Mouse (Mus musculus): Measurements from ENCODE around the gene Mmp25.

The Mmp25 gene

DNA sequence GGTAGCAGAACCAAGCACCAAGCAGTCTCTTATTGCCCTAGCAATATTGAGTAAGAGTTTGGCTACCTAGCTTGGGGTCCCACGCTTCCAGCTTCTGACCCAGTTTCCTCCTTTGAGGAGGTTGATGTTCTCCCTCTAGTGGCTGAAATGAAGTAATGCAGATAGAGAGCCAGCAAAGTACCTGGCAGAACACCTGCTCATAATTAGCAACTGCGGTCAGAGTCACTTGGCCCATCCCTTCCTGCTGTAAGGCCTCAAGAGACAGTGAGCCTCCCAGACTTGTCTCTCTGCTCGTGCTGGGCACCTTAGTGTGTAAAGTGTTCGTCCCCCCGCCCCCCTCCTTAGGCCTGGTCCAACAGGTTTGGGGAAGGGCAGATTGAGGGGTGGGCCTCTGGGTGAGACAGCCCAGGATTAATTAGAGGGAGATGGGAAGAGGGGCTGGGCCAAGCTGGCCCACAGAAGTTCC, 19.5 kb upstream of the Mmp25 start:
- DNase-seq (ENCODE audit: low spot score), result peak; percentile 42

DNA sequence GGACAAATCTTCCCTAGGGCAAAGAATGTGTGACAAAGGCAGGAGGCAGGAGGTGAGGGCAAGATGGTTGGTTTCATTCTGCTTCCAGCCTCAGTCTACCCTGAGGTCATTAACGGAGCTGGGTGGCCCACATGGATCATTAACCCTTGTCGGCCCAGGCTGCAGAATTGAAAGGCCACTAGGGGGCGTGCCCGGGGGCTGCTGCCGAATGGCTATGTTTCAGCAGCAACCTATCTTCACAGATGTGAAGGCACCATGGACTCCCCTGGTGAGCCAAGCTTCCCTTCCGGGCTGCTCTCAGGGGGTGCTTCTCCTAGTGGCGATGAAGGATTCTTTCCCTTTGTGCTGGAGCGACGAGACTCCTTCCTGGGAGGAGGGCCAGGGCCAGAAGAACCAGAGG, 16.4 kb upstream of the Mmp25 start:
- DNase-seq (ENCODE audit: low spot score), result no peak

DNA sequence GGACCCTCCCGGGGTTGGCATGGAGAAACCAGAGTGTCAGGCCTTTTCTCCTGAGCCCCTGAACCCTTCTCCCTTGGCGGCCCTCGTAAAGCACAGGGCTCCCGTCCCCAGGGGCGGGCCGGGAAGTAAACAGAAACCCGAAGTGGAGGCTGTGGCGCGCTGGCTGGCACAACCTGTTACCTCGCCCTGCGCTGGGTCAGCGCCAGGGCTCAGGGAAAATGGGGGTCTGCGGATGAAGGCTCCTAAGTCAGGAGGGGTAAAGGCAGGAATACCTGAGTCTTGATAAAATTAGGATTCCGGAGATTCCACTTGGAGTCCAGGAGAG, 15.8 kb upstream of the Mmp25 start:
- DNase-seq (ENCODE audit: low spot score), result no peak

- no peak for DNase-seq (ENCODE audit: low spot score)
Observed at GRCm38 (mm10) chr17:23660117-23660875, 15.2 kb upstream of the Mmp25 start, which contains the start of gene Bicdl2. Gene Bicdl2, plus strand, starts transcription at chr17:23660506.

GRCm38 (mm10) chr17:23658450-23658849, 13.4 kb upstream of the Mmp25 start:
- no peak for DNase-seq (ENCODE audit: low spot score)

DNA sequence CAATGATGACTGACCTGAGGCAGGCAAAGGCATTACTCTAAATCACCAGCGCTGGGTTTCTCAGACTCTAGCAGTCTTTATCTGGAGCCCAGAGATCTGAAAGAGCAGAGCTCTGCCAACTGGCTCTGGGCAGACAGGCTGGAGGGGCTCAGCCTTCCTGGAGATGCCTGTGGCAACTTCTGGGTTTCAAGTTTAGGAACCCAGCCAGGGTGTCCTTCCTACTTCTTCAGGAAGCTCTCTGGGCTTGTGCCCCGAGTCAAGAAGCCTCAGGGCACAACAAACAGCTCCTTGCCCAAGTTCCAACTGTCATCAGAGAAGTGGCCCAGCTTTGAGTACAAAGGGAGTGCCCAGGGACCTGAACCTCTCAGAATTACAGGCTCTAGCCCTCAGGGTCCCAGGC, 9.3 kb upstream of the Mmp25 start:
- no peak for DNase-seq (ENCODE audit: low spot score)

DNA sequence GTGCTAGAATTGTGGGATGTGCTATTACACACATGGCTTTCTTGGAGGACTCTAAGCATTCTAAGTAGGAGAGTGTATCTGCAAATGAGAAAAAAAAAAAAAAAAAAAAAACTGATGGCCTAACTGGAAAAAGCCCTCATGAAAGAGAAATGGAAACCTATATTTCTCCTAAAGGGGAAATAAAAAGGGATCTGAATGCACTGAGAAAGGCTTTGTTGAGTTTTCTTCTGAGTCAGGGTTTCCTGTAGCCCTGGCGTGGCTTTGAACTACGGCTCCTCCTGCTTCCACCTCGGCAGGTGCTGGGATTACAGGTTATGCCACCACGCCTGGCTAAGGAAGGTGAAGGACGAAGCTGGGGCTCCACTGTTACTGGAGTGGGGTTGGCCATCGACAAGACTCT, 8.9 kb upstream of the Mmp25 start:
- DNase-seq (ENCODE audit: low spot score), result no peak

DNA sequence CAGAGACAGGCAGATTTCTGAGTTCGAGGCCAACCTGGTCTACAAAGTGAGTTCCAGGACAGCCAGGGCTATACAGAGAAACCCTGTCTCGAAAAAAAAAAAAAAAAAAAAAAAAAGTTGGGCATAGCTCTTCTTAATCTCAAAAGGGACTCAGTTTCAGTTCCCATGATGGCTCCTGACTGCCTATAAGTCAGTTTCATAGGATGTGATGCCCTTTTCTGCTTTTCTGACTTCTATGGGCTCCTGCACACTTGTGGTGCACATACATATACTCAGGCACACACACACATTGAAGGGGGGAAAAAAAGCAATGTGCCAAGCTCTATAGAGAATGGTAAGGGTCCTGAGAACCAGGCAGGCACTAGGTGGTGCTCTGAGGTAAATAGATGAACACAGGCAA, 8.2 kb upstream of the Mmp25 start:
- DNase-seq (ENCODE audit: low spot score), result no peak

DNA sequence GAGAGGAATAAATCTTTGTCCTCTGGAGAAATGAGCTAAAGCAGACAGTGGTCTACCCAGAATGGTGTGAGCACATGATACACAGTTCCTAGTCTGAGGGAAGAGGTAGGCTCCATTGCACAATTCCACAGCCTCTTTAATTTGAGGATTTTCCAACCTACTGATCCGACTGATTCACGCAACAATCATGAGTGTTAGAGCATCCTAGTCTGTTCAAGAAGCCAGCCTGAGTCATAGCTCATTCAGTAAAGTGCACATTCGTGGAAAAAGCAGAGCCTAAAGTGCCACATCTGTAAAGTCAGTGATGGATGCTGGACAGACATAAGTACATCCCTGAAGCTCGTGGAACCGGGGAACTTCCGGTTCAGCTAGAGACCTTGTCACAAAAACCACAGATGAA, 6.3 kb upstream of the Mmp25 start:
- DNase-seq (ENCODE audit: low spot score), result no peak

DNA sequence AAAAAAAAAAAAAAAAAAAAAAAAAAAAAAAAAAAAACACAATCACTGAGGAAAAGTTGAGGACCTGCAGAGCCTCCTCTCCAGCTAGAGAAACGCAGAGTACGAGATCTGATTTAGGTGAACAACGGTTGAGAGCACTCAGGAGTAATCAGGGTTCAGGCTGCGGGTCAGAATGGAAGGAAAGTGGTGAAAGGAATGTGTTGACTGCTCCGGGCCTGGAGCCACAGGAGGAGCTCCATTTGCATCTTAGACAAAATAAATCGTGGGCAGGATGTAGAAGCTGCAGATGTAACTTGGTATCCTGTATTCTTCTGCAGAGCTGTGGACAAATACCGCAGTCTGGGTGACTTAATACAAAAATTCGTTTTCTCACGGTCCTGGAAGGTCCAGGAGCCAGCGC, 817 bp upstream of the Mmp25 start:
- no peak for DNase-seq (ENCODE audit: low spot score)

GRCm38 (mm10) chr17:23631241-23631640, 13.8 kb downstream of the Mmp25 start:
- DNase-seq (ENCODE audit: low spot score), result no peak

DNA sequence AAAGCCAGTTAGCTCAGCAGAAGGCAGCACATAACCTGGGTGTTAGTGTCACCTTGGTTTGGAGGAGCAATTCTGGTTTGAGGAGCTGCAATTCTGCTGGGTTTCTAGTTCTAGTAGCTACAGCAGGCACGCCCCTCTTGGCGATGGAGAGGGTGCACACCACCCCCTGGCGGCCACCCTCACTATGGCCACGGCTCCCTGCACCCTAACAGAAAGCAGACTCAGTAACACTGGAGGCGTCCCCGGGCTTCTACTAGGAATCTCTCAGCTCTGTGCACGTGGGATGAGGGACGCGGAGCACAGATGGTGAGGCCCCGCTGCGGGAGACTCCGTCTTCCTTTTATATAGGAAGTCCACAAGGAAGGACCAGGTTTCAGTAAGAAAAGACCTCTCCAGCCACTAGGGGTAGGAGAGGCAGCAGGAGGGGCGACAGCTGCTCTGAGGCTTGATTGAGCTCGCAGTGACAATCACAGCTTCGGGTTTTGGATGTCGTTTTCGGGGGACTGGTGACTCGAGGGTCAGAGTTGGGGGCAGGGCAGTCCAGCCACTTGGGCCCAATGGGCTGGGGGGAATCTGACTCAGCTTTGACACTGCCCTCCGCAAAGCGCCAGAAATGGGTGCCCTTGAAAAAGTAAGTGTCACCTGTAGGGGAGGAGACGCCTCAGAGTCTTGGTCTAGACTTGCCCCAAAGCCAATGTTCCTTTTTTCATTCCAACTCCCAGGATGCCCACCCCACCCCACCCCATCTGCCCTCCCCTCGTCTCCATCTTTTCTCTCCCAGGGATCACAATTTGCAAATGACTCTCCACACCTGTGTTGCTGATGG, 14.7 kb downstream of the Mmp25 start:
- DNase-seq (ENCODE audit: low spot score), result peak; percentile 67

DNA sequence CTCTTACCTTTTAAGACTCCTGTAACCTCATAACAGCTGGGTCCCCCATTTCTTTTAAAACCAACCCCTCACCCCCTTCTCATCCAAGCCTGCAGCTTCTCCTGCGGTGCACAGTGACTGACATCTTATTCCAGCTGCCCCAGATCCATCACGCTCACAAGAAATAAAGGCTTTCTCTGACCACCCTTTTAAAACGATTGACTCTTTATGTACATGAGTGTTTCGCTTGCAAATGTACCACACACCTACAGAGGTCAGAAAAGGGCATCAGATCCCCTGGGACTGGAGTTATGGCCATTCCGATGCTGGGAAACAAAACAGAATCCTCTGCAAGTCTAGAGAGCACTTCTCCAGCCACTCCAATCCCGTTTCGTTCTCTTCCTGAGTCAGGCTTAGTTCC, 17.3 kb downstream of the Mmp25 start:
- DNase-seq (ENCODE audit: low spot score), result no peak

GRCm38 (mm10) chr17:23620351-23620750, 24.7 kb downstream of the Mmp25 start:
- no peak for DNase-seq (ENCODE audit: low spot score)

DNA sequence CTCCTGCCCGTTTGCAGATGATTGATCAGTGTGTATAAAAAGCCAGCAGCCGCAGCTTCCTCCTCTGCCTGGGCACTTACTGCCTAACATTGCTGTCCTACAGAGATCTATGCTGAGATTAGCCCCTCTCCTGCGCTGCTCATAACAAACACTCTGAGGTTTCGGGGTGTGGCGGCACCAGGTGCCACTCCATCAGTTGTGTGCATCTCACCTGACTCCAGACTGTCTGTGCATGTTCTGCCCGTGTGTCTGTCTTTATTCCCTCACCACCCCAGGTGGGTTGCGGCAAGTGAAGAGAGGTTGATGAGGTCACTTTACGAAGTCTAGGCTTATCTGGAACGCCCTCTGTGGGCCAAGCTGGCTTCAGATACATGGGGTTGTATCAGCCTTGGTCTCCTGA, 28.0 kb downstream of the Mmp25 start:
- DNase-seq (ENCODE audit: low spot score), result no peak

DNA sequence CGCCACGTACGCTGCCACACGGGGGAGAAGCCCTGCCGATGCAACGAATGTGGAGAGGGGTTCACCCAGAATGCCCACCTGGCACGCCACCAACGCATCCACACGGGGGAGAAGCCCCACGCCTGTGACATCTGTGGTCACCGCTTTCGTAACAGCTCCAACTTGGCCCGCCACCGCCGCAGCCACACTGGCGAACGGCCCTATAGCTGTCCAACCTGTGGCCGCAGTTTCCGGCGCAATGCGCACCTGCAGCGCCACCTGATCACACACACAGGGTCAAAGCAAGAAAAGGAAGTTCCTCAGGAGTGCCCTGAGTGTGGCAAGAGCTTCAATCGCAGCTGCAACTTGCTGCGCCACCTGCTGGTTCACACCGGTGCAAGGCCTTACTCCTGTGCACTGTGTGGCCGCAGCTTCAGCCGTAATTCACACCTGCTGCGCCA, 34.7 kb downstream of the Mmp25 start:
- DNase-seq (ENCODE audit: low spot score), result peak; percentile 49

- no peak for DNase-seq (ENCODE audit: low spot score)
Observed at GRCm38 (mm10) chr17:23609612-23610011, 35.5 kb downstream of the Mmp25 start.

DNA sequence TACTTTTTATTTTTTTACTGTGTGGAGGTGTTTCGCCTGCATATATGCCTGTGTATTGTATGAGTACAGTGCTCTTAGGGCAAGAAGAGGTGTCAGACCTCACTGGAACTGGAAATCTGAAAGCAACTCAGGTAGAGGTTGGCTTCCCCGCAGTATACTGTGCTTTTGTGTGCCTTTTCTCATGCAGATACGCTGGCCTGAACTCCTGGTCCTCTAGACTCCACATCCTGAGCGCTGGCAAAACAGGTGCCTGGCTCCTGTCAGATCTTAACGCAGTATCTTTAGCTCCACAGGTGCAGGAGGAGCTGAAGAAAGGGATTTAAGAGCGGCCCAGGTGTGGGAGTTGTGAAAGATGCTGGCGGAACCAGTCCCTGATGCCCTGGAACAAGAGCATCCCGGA, 39.9 kb downstream of the Mmp25 start:
- no peak for DNase-seq (ENCODE audit: low spot score)

- DNase-seq (ENCODE audit: low spot score), result no peak
Observed at GRCm38 (mm10) chr17:23604394-23604793, 40.7 kb downstream of the Mmp25 start.

DNA sequence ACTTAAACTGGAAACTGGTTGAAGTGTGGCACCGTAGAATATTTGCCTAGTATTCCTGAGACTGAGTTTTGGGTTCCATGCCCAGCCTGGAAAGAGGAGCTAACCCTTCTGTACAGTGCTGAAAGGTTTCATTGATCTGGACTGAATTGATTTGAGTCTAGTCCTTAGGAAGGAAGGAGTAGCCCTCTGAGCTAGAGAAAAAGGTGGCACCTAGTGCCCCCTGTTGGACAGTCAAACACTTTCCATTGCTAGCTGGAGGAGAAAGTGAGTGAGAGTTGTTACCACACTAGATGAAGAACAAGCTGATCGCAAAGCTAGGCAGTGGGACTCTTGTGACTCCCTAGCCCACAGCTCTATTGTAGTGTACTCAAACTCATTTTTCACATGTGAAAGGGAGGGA, 41.5 kb downstream of the Mmp25 start:
- peak; percentile 32 for DNase-seq (ENCODE audit: low spot score)

- no peak for DNase-seq (ENCODE audit: low spot score)
Observed at GRCm38 (mm10) chr17:23603077-23603476, 42.0 kb downstream of the Mmp25 start.

GRCm38 (mm10) chr17:23601836-23602585, 43.1 kb downstream of the Mmp25 start:
- no peak for DNase-seq (ENCODE audit: low spot score)

Data from adipocyte (in vitro differentiated cells).